Mouse (Mus musculus): ENCODE data around the gene H2al2a.
"Not testable (repeated sequence)": the region's sequence is repeated elsewhere in the genome, so short reads cannot be mapped to it uniquely, and the experiment has no call there.

Gene H2al2a

DNA sequence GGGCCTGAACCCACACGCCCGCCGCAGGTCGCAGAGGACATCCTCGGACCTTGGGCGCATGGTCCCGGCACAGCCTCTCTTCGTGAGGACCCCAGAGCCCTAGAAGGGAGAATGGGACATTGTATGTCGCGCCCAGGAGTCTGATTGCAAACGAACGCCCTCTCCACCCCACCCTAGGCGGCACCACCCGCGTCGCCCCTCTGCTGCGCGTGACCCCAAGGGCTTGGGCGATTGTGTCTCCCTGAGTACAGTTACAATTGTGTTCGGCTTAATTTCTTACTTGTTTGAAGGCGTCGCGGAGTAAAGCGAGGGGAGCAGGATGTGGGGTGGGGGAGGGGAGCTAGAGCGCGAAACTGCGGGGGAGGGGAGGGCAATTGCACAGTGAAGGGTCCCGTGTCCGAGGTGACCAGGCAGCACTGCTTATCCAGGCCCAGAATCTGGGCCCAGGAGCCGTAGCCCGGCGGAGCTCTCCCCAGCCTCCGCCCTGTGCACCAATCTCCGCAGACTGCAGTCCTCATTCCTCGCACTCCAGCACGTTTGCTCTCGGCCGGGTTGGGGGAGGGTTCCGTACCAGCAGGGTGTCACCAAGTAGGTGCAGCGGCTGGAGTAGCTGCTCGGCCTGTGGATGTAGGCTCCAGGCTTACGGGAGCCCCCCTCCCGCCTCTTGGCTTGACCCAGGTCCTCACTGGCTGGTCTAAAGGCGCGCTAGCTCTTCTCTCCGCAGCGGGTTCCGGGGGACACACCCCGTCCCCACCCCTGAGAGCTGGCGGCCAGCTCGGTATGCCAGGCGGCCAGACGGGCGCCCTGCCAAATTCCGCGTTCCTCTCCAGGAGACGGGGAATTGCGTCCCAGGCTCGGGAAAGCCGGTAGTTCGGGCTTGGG lies 31.6 kb upstream of the H2al2a start:
- peak; percentile 89 for DNase-seq (ENCODE audit: low read depth, low spot score)

DNA sequence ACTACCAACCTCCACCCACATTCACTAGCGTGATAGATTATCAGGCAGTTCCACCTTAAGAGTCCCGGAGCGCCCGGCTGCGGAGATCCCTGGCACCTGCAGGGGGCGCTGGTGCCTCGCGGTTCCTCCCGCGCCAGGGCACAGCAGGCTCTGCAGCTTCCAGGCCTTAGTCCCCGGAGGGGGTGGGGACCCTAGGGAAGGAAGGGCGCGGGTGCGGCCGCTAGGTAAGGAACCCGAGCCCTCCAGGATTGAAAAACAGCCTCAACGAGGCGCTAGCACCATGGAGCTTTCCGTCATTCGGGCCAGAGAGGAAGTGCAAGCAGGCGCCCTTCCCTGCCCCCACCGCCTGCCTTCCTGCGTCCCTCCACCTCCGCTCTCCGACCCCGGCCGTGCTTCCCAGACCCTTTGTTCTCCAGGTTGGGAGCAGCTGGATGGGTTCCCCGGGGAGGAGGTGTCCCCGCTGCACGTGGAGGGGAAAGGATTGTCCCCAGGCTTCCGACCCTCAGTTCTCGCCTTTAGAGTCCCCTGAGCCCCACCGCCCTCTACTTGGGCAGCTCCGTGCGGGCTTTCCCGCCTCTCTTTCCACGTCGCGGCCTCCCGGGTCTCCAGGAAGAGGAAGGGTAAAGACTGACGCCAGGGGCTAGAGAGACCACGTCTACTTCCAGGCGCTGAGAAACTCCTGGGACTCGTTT lies 30.8 kb upstream of the H2al2a start:
- DNase-seq (ENCODE audit: low read depth, low spot score): peak; percentile 96

DNA sequence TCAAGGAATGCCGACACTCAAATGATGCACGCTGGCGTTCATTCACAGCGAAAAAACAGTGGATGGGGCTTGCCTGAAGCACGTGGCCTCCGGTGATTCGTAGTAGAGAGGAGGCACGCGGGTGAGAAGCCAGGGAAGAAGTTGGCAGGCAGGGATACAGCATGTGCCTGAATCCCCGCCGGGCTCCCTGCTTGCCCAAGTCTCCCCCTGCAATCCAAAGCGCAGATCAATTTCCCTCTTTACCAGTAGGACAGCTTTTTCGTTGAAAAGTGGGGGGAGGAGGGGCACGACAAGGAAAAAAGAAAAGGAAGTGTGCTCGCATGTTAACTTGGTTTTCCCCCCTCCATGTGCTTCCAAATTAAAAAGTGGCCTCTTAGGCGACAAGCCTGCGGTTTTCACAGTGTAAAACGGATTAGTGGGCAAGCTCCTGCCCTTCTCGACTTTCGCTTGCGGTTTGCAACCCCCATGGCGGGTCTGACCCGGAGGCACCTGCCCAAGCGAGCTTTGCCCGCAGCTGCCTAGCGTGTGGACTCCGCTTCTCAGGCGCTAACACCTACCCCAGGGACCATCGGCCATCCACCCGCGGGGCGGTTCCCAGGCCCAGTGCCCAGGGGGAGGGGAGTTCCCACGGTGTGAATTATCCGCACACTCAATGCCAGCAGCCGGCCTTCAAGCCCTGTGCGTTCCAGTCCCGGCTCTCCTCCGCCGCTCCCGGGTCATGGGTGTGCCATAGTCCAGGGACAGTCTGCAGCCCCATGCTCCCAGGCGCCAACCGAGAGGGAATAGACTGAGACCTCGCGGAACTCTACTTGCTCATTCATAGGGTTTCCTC lies 29.6 kb upstream of the H2al2a start:
- DNase-seq (ENCODE audit: low read depth, low spot score): peak; percentile 68

DNA sequence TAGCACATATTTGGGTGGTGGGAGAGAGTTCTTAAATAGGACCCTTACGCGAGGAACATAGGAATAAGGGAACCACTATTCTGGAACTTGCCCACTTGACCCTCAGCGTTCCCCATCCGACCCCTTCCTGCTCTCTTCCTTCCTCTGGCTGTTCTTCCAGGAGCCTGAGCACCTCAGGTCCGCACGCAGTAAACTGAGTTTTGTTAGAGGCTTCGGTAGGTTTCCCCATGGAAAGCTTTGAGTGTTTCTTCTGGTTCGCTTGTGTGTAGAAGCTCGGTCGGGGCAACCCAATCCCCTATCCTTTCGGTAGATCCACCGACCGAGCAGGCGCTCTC lies 29.0 kb upstream of the H2al2a start:
- no peak for DNase-seq (ENCODE audit: low read depth, low spot score)

DNA sequence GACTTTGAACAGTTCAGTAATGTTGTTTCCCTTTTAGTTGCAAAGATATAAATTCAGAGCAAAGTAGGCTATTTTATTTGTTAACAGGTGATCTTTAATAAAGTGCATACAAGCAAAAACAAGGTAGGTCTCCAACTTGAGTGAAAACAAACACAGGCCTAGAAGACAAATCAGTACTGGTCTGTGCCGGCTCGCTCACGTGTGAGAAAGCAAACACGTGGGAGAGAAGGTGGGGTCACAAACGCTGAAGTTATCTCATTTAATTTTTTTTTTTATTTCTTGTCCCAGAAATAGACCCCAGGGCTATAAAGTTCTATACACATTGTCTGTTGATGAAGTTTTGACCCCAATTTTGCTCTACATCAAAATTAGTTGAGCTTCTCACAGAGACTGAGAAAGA lies 28.4 kb upstream of the H2al2a start:
- no peak for DNase-seq (ENCODE audit: low read depth, low spot score)

DNA sequence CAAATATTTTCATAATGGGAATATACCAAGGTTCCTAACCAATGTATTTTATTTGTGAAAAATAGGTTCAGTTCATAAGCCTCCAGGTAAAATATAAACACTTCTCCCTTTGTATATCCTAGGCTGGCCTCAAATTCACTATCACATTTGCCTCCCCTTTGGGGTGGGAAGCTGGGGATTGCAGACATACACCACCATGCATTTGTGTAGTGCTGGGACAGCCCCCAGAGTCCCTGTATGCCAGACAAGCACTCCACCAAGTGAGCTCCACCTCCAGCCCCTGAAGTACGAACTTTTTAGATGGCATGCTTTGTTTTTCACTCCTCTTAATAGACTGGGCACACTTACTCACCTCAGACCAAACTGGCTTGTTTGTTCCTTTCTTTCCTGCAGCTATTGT lies 26.1 kb upstream of the H2al2a start:
- DNase-seq (ENCODE audit: low read depth, low spot score): no peak

DNA sequence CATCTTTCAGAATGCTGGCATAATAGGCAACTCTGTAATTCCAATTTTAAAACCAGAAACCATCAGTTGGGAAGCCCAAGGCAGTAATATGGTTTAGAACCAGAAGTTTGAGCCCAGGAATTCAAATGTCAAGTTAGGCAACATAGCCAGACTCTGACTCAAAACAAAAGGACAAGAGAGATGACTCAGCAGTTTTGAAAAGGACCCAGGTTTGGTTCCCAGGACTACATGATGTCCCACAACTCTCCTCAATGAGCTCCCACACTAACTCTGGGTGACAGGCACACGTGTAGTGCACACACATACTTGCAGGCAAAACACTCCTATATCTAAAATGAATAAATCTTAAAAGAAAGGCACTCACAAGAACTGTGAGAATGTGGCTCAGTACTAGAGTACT lies 22.4 kb upstream of the H2al2a start:
- no peak for DNase-seq (ENCODE audit: low read depth, low spot score)

DNA sequence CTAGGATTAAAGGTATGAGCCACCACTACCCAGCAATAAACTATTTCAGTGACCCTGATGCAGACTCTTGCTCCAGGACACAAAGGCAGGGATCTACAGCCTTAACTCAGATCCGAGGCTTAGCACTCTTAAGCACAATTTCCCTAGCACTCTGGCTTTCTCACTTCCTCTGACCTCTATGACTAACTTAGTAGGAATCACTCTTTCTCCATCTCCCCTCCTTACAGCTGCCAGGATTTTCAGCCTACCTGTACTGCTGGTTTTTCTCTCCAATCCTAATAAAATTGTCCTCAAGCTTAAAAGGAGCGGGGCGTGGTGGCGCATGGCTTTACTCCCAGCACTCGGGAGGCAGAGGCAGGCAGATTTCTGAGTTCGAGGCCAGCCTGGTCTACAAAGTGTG lies 20.6 kb upstream of the H2al2a start:
- no peak for DNase-seq (ENCODE audit: low read depth, low spot score)

DNA sequence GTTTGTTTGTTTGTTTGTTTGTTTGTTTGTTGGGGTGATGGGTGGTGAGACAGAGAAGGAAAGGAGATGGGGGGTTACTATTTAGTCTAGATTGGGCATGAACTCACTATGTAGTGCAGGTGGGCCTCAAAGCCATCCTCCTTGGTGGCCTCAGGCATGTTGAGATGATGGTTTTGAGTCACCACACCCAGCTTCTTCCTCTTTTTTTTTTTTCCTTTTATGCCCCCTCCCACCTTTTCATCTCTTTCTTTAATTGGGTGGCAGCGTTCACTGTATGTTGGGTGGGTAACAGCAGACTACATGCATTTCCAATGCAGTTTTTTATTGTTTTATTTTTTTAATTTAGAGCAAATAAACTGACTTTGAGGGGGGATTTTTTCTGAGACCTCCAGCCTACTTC lies 19.9 kb upstream of the H2al2a start:
- no peak for DNase-seq (ENCODE audit: low read depth, low spot score)

DNA sequence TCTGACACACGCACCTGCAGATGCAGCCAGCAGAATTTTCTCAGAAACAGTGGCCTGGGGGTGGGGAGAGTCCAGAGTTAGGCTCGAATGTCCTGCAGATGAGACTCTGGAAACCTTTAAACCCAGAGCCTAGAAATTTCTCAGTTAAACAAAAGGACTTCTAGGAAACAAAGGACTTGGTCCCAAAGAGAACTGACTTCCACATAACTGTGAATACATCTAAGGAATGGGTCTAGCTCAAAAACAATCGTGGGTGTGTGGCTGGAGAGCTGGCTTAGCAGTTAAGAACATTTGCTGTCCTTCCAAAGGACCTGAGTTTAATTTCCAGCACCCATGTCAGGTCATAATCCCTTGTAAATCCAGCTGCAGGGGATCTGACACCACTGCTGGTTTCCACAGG lies 18.8 kb upstream of the H2al2a start:
- DNase-seq (ENCODE audit: low read depth, low spot score): no peak

DNA sequence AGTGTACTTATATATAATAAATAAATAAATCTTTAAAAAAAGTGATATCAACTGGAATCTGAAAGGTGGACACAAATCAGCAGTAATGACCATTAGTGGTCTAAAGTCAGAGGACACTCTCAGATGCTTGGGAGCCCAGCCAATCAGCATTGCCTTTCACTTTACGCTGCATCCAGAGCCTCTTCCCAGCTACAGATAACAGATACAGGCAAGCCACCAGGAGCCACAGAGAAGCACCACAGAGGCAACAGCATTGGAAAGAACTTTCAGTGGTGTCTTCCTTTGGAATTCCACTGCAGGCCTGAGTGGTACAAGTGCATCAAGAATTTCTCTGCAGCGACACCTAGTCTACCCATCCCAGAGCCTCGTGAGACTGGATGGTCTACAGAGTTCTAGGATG lies 16.1 kb upstream of the H2al2a start:
- no peak for DNase-seq (ENCODE audit: low read depth, low spot score)

DNA sequence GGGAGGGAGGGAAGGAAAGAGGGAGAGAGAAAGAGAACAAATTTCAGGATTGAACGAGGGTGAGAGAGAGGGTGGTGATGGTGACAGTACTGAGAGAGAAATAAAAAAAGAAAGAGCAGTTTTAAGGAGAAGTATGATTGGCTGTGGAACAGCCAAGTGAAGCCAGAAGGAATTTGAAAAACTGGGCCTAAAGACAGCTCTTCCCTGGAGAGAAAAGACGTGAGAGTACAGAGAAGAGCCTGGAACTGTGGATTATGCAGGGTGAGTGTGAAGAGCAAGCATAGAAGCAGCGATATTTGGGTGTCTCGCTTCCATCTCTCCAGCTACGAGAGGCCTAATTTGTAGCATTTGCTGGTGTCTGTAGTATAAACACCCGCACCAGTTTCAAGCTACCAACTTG lies 14.5 kb upstream of the H2al2a start:
- DNase-seq (ENCODE audit: low read depth, low spot score): peak; percentile 27

DNA sequence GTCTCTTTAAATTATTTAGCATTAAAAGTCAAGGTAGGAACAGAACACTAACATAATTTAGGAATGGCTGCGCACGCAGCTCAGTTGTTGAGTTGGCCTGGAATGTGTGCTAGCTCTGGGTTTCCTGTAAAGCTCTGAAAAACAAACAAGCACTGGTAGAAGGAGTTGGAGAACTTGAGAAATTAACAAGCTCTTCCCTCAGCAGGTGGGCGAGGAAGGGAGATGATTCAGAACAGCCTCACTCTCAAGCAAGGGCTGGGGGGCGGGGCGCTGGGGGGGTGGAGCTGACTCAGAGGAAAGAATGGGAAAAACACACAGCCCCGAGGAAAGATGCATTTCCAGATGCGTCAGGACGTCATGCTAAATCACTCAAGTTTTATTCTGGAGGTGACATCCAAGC lies 8.4 kb upstream of the H2al2a start:
- peak; percentile 90 for DNase-seq (ENCODE audit: low read depth, low spot score)

DNA sequence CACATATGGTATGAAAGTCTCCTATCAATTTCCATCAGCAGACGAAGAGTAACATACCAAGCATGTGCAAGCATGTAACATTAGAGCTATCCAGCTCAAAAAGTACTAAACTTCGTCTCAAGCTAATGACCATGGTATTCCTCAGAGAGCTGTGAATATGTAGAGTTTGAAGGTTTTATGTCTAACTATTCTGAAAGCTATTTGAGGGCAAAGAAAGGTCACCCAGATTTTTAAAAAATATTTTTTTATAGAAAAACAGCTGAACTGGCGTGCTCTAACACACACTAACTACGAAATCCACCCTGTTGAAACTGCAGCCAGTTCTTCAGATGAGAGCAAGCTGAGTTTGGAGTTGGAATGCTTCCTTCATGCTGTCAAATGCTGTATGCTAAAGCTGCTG lies 7.5 kb upstream of the H2al2a start:
- no peak for DNase-seq (ENCODE audit: low read depth, low spot score)

DNA sequence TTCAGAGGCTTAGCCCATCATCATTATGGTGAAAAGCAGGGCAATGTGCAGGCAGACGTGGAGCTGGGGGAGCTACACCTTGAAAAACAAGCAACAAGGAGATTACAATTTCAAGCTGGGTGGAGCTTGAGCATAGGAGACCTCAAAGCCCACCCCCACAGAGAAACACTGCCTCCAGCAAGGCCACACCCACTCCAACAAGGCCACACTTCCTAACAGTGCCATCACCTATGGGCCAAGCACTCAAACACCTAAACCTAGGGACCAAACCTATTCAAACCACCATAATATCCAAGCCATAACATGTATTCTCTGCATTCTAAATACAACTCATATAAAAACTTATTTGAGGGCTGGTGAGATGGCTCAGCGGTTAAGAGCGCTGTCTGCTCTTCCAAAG lies 5.5 kb upstream of the H2al2a start:
- DNase-seq (ENCODE audit: low read depth, low spot score): no peak

DNA sequence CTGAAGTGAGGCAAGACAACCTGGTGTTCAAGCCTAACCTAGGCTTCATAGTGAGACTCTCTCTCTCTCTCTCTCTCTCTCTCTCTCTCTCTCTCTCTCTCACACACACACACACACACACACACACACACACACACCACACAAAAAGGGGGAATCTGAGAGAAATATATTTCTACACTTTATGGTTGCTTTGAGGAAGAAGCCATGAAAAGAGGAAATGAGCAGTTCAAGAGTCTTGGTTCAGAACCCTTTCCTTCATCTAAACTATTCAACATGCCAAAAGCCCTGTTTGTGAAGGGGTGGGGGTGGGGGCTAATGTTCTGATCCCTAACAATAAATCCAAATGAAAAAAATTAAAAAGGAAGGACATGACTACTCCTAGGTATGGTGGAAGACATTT lies 7.2 kb downstream of the H2al2a start:
- DNase-seq (ENCODE audit: low read depth, low spot score): no peak

DNA sequence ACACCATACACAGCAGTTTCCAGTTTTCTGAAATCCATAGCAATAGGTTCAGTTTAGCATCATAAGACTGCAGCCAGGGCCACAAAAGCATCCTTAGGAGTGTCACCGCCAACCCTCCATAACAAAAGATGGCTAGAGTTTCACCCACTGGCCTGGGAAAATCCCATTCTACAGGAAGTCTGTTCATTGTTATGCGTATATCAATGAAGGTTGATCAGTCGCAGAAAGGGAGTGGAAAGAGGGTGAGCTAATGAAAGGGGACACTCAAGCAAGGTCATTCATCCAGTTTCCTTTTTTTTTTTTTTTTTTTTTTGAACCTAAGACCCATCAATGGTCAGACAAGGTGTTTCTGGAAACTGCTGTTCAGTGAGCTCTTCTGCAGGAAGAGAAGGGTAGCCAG lies 7.6 kb downstream of the H2al2a start:
- DNase-seq (ENCODE audit: low read depth, low spot score): no peak

DNA sequence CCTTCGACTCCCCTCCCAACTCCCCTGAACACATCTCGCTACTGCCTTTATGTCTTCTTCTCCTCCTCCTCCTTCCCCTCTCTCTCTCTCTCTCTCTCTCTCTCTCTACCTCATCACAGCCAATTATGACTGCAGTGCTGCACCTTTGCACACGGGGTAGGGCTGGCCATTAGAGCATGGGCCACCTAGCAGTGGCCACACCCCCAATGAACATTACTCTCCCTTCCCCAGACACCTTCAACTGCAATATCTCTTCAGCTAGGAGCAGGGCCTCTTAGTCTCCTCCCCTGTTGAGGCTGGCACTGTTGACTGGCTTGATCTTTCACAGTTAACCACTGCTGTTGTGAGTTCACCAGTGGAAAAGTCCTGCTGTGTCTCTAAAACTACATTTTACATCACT lies 10.1 kb downstream of the H2al2a start:
- no peak for DNase-seq (ENCODE audit: low read depth, low spot score)

DNA sequence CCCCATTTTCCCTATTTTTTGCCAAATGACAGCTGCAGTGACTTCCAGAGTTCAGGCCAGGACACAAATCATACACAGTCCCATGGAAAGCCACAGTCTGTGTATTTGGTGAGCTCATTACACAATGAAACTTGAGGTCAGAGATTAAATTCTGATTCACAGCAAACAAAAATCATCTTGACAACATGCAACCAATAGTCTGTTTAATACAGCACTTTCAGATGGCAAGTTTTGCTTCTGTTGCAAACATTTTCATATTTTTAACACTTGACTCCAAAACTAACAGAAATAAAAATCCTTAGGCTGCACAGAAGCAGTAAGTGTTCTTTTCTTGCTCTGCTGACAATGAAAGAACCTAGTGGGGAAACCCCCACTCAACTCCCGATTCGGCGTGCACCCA lies 12.0 kb downstream of the H2al2a start:
- DNase-seq (ENCODE audit: low read depth, low spot score): no peak

DNA sequence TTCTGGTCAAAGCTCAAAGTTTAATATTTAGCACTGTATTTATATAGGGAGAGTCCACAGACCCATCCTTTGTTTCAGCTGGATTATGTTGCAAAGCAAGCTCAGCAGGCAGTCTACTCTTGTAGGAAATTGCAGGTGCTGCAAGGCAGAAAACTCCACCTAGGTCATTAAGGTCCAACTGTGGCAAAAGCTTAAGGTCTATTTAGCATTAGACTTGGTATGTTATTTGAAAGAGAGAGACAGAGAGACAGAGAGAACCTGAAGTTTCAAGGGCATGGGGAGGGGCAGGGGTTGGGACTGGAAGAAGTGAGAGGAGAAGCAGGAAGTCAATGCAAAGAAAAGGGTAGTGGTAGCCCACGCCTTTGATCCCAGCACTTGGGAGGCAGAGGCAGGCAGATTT lies 14.0 kb downstream of the H2al2a start:
- no peak for DNase-seq (ENCODE audit: low read depth, low spot score)

DNA sequence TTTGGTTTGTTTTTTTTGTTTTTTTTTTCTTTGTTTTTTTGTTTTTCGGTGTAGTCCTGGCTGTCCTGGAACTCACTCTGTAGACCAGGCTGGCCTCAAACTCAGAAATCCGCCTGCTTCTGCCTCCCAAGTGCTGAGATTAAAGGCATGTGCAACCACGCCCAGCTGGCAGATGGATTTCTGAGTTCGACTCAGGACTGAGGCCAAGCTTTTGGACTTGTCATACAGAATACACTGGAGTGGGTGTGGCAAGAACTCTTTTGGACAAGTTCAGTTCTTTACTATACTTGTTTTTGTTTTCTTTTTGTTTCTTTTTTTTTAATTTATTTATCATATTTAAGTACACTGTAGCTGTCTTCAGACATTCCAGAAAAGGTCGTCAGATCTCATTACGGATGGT lies 18.1 kb downstream of the H2al2a start:
- no peak for DNase-seq (ENCODE audit: low read depth, low spot score)

DNA sequence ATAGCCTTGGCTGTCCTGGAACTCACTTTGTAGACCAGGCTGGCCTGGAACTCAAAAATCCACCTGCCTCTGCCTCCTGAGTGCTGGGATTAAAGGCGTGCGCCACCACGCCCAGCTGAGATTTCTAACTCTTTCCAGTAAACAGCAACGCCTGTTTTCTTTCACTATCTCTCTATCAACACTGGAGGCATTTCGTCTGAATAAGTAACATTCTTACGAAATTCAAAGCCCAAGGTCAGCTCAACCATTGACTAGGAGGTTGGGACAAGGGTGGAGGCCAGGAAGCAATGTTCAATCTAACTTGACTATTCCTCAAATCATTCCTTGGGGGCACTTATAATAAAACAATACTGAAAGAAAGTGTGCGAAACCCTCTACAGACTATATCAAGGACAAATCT lies 18.5 kb downstream of the H2al2a start:
- DNase-seq (ENCODE audit: low read depth, low spot score): not testable (repeated sequence)

DNA sequence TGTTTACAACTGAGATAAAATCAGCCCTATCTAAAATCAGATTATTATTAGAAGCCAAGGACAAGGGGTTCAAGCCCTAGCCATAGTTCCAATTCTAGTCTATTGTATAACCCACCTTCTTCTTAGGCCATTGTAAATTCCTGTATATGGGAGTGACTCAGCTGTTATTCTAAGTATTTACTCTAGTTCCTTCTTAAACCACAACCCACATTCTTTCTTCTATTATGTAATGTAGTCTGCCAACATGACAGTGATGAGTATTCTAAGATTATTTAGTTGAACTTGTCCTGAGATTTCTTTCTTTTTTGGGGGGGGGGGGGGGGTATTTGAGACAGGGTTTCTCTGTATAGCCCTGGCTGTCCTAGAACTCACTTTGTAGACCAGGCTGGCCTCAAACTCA lies 19.1 kb downstream of the H2al2a start:
- DNase-seq (ENCODE audit: low read depth, low spot score): not testable (repeated sequence)
